Mouse (Mus musculus) cerebellum, postnatal 10 days (tissue): ENCODE measurements at regions not wholly inside any gene's neighbourhood (a gene's known extent, or its start where the extent isn't known, plus 50 kb on each side); places are given as distances from the start of the nearest gene placed in this dataset.

Source experiments
- DNase-seq, 2 experiments: peaks; one replicate each; pipeline ENCODE4 v3.0.0; 2021; ENCODE audit warnings: mixed read lengths in 2 of 2

DNA sequence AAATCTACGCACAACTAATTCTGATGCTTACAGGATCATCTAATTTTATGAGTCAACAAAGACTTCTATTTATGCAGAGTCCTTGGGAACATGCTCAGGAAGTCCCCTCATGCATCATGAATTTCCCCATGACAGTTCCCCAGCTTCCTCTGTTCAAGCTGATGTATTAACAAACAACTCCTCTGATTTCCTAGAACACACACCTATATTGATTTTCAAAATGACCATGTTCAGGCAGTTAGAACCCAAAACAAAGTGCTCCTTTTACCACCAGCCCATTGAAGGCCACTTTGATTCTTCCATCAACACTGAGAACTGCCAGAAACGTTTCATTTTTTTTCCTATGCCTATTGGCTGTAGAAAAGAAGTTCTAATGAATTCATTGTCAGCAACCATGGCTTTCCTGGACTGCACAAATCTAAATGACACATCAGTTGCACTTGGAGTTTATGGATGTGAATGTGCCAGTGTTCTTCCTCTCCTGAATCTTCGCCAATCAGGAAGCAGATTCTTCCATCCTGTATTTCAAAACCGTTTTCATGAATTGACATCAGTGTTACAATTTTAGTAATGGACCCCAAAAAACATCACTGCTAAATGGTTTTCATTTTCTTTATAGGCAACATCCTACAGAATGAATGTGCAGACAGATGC, 1435.3 kb upstream of the Gm12353 start:
- DNase-seq, result no peak

DNA sequence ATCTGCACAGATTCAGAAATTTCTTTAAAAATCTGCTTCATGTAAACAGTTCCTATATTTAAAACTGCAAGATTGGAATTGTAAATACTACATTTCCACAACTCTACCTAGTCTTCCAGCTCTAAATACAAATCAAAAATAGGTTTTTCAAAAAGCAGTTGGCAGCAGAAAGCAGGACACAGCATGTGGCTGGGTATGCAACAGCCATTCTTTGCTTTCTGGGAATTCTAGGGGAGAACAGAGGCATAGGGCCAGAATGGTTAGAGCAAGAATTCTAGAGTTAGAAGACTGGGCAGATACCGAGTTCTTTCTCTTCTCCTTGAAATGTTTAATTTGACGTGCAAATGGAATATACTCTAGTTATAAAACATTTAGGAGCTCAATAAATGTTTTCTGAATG, 1434.4 kb upstream of the Gm12353 start:
- peak; percentile 24 to 39 for DNase-seq

DNA sequence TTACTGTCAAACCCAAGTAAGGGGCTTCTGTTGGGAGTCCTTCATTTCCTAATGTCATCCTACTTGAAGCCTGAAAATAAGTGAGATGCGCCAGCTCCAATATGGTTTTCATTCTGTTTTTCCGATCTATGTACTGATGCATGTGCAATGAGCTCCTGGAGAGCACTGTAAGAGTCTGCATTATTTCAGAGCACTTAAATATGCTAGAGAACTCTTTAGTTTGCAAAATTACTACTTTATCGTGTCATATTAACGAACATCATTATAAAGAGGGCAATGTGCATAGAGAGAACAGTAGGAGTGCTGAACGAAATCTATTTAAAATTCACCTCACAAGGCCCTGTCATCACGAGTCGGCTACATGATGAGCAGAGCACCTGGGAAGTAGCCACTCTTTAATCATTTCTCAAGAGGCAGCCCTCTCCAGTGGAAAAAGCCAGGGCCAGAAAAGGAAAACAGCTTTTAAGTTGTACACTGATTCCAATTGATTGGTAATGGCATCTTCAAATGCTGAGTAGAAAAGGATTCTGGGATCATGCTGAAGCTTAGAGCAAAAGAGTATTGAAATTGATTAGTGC, 1424.3 kb upstream of the Gm12353 start:
- DNase-seq, result no peak
